Mouse (Mus musculus) neutrophil, adult 5-6 weeks (primary cell): ENCODE data around the gene Spc24. TPM values are rescaled to one million over a fixed set of nuclear protein-coding genes. Genes with fewer than 3 reads are reported as not detected.

ENCODE experiments used
- ATAC-seq: fragments of 151-379, 151-347 bp; 2 replicates; pipeline ENCODE4 v1.8.0; 2017; ENCODE audit warnings: mild to moderate bottlenecking, moderate TSS enrichment; ENCODE audit not compliant: insufficient number of reproducible peaks, poor library complexity, low FRiP score, severe bottlenecking; ENCODE audit errors: extremely low read depth
- total RNA-seq: library from RNA; stranded (forward); fragments of 200-1000 nt; gene quantifications from 2 replicates; pipeline ENCODE4 v1.2.3, GENCODE M21; 2017

Spc24 gene
- total RNA-seq, 1 experiment from 2014 or later = 2.7 TPM

GRCm38 (mm10) chr9:21752252-21752792 lies 7.8 kb downstream of the Spc24 start:
- ATAC-seq = no peak

- ATAC-seq = no peak
Observed at GRCm38 (mm10) chr9:21751347-21751746, 8.8 kb downstream of the Spc24 start.

GRCm38 (mm10) chr9:21750370-21750769 lies 9.7 kb downstream of the Spc24 start:
- ATAC-seq = no peak

GRCm38 (mm10) chr9:21749382-21750118 lies 10.6 kb downstream of the Spc24 start:
- no peak for ATAC-seq

GRCm38 (mm10) chr9:21748491-21748890 lies 11.6 kb downstream of the Spc24 start:
- no peak for ATAC-seq

- no peak for ATAC-seq
Observed at GRCm38 (mm10) chr9:21748033-21748432, 12.1 kb downstream of the Spc24 start.

GRCm38 (mm10) chr9:21747238-21747774 lies 12.8 kb downstream of the Spc24 start:
- ATAC-seq = no peak

GRCm38 (mm10) chr9:21741514-21741913 lies 18.6 kb downstream of the Spc24 start:
- ATAC-seq = no peak

- ATAC-seq = no peak
Observed at GRCm38 (mm10) chr9:21740427-21740826, 19.7 kb downstream of the Spc24 start.

GRCm38 (mm10) chr9:21738776-21739175 lies 21.3 kb downstream of the Spc24 start:
- ATAC-seq = no peak; the same call in 1 of the 2 replicates

- ATAC-seq = no peak
Observed at GRCm38 (mm10) chr9:21737188-21737587, 22.9 kb downstream of the Spc24 start.

GRCm38 (mm10) chr9:21736580-21736979 lies 23.5 kb downstream of the Spc24 start:
- ATAC-seq = no peak

- no peak for ATAC-seq
Observed at GRCm38 (mm10) chr9:21735126-21735525, 25.0 kb downstream of the Spc24 start.

GRCm38 (mm10) chr9:21733989-21734388 lies 26.1 kb downstream of the Spc24 start:
- ATAC-seq = no peak

- no peak for ATAC-seq
Observed at GRCm38 (mm10) chr9:21733446-21733845, 26.7 kb downstream of the Spc24 start.

- ATAC-seq = no peak
Observed at GRCm38 (mm10) chr9:21732288-21732687, 27.8 kb downstream of the Spc24 start.

GRCm38 (mm10) chr9:21729264-21729663 lies 30.8 kb downstream of the Spc24 start:
- ATAC-seq = no peak

GRCm38 (mm10) chr9:21728261-21728832 lies 31.8 kb downstream of the Spc24 start:
- ATAC-seq = no peak

GRCm38 (mm10) chr9:21726218-21726975 lies 33.7 kb downstream of the Spc24 start:
- ATAC-seq = no peak
